Mouse (Mus musculus) C2C12 (cell line): Measurements from ENCODE around the gene Fgd6.

Source experiments
- CEBPB ChIP-seq: IDR thresholded peaks from one replicate; pipeline ENCODE4 v1.6.1; 2011; ENCODE audit warnings: low read depth, mild to moderate bottlenecking, control low read depth, moderate library complexity
- CTCF ChIP-seq: IDR thresholded peaks from one replicate; pipeline ENCODE4 v1.5.1; 2011; ENCODE audit not compliant: control insufficient read depth, insufficient read depth, insufficient read length
- FOSL1 ChIP-seq: IDR thresholded peaks from one replicate; pipeline ENCODE4 v1.8.0; 2011; ENCODE audit warnings: mild to moderate bottlenecking, low read length; ENCODE audit not compliant: poor library complexity, insufficient read depth, severe bottlenecking
- MAX ChIP-seq: IDR thresholded peaks from one replicate; pipeline ENCODE4 v1.6.1; 2011; ENCODE audit warnings: mild to moderate bottlenecking, control low read depth
- MYOD1 ChIP-seq: IDR thresholded peaks from one replicate; pipeline ENCODE4 v1.6.1; 2011; ENCODE audit warnings: low read depth; ENCODE audit not compliant: control insufficient read depth, insufficient read length
- MYOG ChIP-seq: IDR thresholded peaks from one replicate; pipeline ENCODE4 v1.6.1; 2011; ENCODE audit not compliant: control insufficient read depth, insufficient read length; ENCODE audit errors: extremely low read depth
- USF1 ChIP-seq: IDR thresholded peaks from one replicate; pipeline ENCODE4 v1.6.1; 2011; ENCODE audit warnings: low read depth, mild to moderate bottlenecking, control low read depth, moderate library complexity

- no peak for TF ChIP-seq CTCF
- no peak for TF ChIP-seq MYOD1
- no peak for TF ChIP-seq USF1
- TF ChIP-seq FOSL1, result no peak
- no peak for TF ChIP-seq MAX
- TF ChIP-seq CEBPB, result no peak
- TF ChIP-seq MYOG, result no peak
Observed at GRCm38 (mm10) chr10:94147391-94147755, 111.6 kb downstream of the Fgd6 start.
